Mouse (Mus musculus): ENCODE measurements around the gene Tmem199. TPM values are rescaled to one million over a fixed set of nuclear protein-coding genes. Genes with fewer than 3 reads are reported as not detected.

Tmem199 gene
- polyA plus RNA-seq, 1 experiment from 2014 or later: 93.2 TPM

GRCm38 (mm10) chr11:78471326-78472103 is 40.5 kb downstream of the Tmem199 start:
- no peaks in the 10 kb centered on the region for H3K9me3 ChIP-seq (replicated peaks; ENCODE audit: control insufficient read depth, low read length)
- WGBS: 90% methylated on average over 10 of the region's 10 CpGs

GRCm38 (mm10) chr11:78467932-78468331 is 44.0 kb downstream of the Tmem199 start:
- WGBS: 81% methylated on average over 3 of the region's 3 CpGs

More at GRCm38 (mm10) chr11:78471326-78472103, 40.5 kb downstream of the Tmem199 start:
- no peak overlapping the region for H3K4me3 ChIP-seq (ENCODE audit: low read depth, low read length)
- DNase-seq (ENCODE audit: low spot score): no peak
- no peaks in the 10 kb centered on the region for H3K27me3 ChIP-seq (replicated peaks; ENCODE audit: control insufficient read depth, insufficient read depth, low read length)
- peaks cover 2% of the 10 kb centered on the region; the same call in 1 of the 2 replicates for H3K4me1 ChIP-seq (ENCODE audit: control insufficient read depth, insufficient read depth, low read length)
- H3K27ac ChIP-seq (ENCODE audit: low read depth, low read length): no peak overlapping the region
- no peak overlapping the region for H3K4me2 ChIP-seq (ENCODE audit: low read length)
- no peak for ATAC-seq
- H3K9ac ChIP-seq (ENCODE audit: low read length): no peak overlapping the region
- H3K36me3 ChIP-seq (ENCODE audit: control insufficient read depth, insufficient read depth, low read length): peaks cover 23% of the 10 kb centered on the region

GRCm38 (mm10) chr11:78467515-78467914 is 44.5 kb downstream of the Tmem199 start:
- ATAC-seq (no peak), DNase-seq (ENCODE audit: low spot score) (no peak)
- Histone ChIP-seq H3K9ac (ENCODE audit: low read length) (no peak overlapping the region), H3K36me3 (ENCODE audit: control insufficient read depth, insufficient read depth, low read length) (peaks cover 6% of the 10 kb centered on the region), H3K4me2 (ENCODE audit: low read length) (no peak overlapping the region), H3K27ac (ENCODE audit: low read depth, low read length) (no peak overlapping the region), H3K4me1 (ENCODE audit: control insufficient read depth, insufficient read depth, low read length) (peaks cover 6% of the 10 kb centered on the region; the same call in 1 of the 2 replicates), H3K9me3 (replicated peaks; ENCODE audit: control insufficient read depth, low read length) (no peaks in the 10 kb centered on the region), H3K4me3 (ENCODE audit: low read depth, low read length) (no peak overlapping the region), H3K27me3 (replicated peaks; ENCODE audit: control insufficient read depth, insufficient read depth, low read length) (no peaks in the 10 kb centered on the region)
- WGBS: 89% methylated on average over 7 of the region's 7 CpGs

More at GRCm38 (mm10) chr11:78467932-78468331, 44.0 kb downstream of the Tmem199 start:
- Histone ChIP-seq H3K9me3 (replicated peaks; ENCODE audit: control insufficient read depth, low read length) (no peaks in the 10 kb centered on the region), H3K4me3 (ENCODE audit: low read depth, low read length) (no peak overlapping the region), H3K4me1 (ENCODE audit: control insufficient read depth, insufficient read depth, low read length) (peaks cover 6% of the 10 kb centered on the region; the same call in 1 of the 2 replicates), H3K9ac (ENCODE audit: low read length) (no peak overlapping the region), H3K27ac (ENCODE audit: low read depth, low read length) (no peak overlapping the region), H3K36me3 (ENCODE audit: control insufficient read depth, insufficient read depth, low read length) (peaks cover 11% of the 10 kb centered on the region), H3K27me3 (replicated peaks; ENCODE audit: control insufficient read depth, insufficient read depth, low read length) (no peaks in the 10 kb centered on the region), H3K4me2 (ENCODE audit: low read length) (no peak overlapping the region)
- no peak for ATAC-seq
- no peak for DNase-seq (ENCODE audit: low spot score)

- DNase-seq (ENCODE audit: low spot score) (peak; percentile 5), ATAC-seq (peak; percentile 32)
- Histone ChIP-seq H3K27ac (ENCODE audit: low read depth, low read length) (peak overlapping the region; percentile 86; the same call in 1 of the 2 replicates), H3K4me3 (ENCODE audit: low read depth, low read length) (peak overlapping the region; percentile 70), H3K27me3 (replicated peaks; ENCODE audit: control insufficient read depth, insufficient read depth, low read length) (no peaks in the 10 kb centered on the region), H3K4me2 (ENCODE audit: low read length) (peak overlapping the region; percentile 82), H3K9me3 (replicated peaks; ENCODE audit: control insufficient read depth, low read length) (no peaks in the 10 kb centered on the region), H3K9ac (ENCODE audit: low read length) (peak overlapping the region; percentile 85), H3K36me3 (ENCODE audit: control insufficient read depth, insufficient read depth, low read length) (peaks cover 2% of the 10 kb centered on the region; the same call in 1 of the 2 replicates), H3K4me1 (ENCODE audit: control insufficient read depth, insufficient read depth, low read length) (peaks cover 6% of the 10 kb centered on the region; the same call in 1 of the 2 replicates)
- WGBS: 47% methylated on average over 23 of the region's 23 CpGs
Observed at GRCm38 (mm10) chr11:78466242-78466912, 45.6 kb downstream of the Tmem199 start.

GRCm38 (mm10) chr11:78465568-78466180 is 46.3 kb downstream of the Tmem199 start, which contains the start of gene Slc46a1:
TSS of gene Slc46a1 (plus strand) at chr11:78465697.
- H3K4me1 ChIP-seq (ENCODE audit: control insufficient read depth, insufficient read depth, low read length): peaks cover 6% of the 10 kb centered on the region; the same call in 1 of the 2 replicates
- peak; percentile 94 for ATAC-seq
- H3K27ac ChIP-seq (ENCODE audit: low read depth, low read length): peak within 1 kb of the TSS; percentile 86
- peak; percentile 88 for DNase-seq (ENCODE audit: low spot score)
- H3K9ac ChIP-seq (ENCODE audit: low read length): peak within 1 kb of the TSS; percentile 85
- no peaks in the 10 kb centered on the region for H3K27me3 ChIP-seq (replicated peaks; ENCODE audit: control insufficient read depth, insufficient read depth, low read length)
- H3K4me2 ChIP-seq (ENCODE audit: low read length): peak within 1 kb of the TSS; percentile 82
- 1% methylated on average over 41 of the region's 41 CpGs for WGBS
- H3K4me3 ChIP-seq (ENCODE audit: low read depth, low read length): peak within 1 kb of the TSS; percentile 70
- H3K9me3 ChIP-seq (replicated peaks; ENCODE audit: control insufficient read depth, low read length): no peaks in the 10 kb centered on the region
- H3K36me3 ChIP-seq (ENCODE audit: control insufficient read depth, insufficient read depth, low read length): no peaks in the 10 kb centered on the region

GRCm38 (mm10) chr11:78465116-78465515 is 46.9 kb downstream of the Tmem199 start:
- 25% methylated on average over 9 of the region's 9 CpGs for WGBS
- Histone ChIP-seq H3K4me1 (ENCODE audit: control insufficient read depth, insufficient read depth, low read length) (peaks cover 6% of the 10 kb centered on the region; the same call in 1 of the 2 replicates), H3K9me3 (replicated peaks; ENCODE audit: control insufficient read depth, low read length) (no peaks in the 10 kb centered on the region), H3K36me3 (ENCODE audit: control insufficient read depth, insufficient read depth, low read length) (no peaks in the 10 kb centered on the region), H3K4me2 (ENCODE audit: low read length) (peak overlapping the region; percentile 82), H3K27me3 (replicated peaks; ENCODE audit: control insufficient read depth, insufficient read depth, low read length) (no peaks in the 10 kb centered on the region), H3K27ac (ENCODE audit: low read depth, low read length) (no peak overlapping the region), H3K4me3 (ENCODE audit: low read depth, low read length) (peak overlapping the region; percentile 70), H3K9ac (ENCODE audit: low read length) (peak overlapping the region; percentile 85; the same call in 1 of the 2 replicates)
- DNase-seq (ENCODE audit: low spot score): no peak
- peak; percentile 22; the same call in 1 of the 2 replicates for ATAC-seq

GRCm38 (mm10) chr11:78463286-78464036 is 48.5 kb downstream of the Tmem199 start:
- ATAC-seq (no peak), DNase-seq (ENCODE audit: low spot score) (no peak)
- Histone ChIP-seq H3K27me3 (replicated peaks; ENCODE audit: control insufficient read depth, insufficient read depth, low read length) (no peaks in the 10 kb centered on the region), H3K36me3 (ENCODE audit: control insufficient read depth, insufficient read depth, low read length) (no peaks in the 10 kb centered on the region), H3K9me3 (replicated peaks; ENCODE audit: control insufficient read depth, low read length) (no peaks in the 10 kb centered on the region), H3K4me3 (ENCODE audit: low read depth, low read length) (no peak overlapping the region), H3K9ac (ENCODE audit: low read length) (no peak overlapping the region), H3K27ac (ENCODE audit: low read depth, low read length) (no peak overlapping the region), H3K4me1 (ENCODE audit: control insufficient read depth, insufficient read depth, low read length) (peaks cover 6% of the 10 kb centered on the region; the same call in 1 of the 2 replicates), H3K4me2 (ENCODE audit: low read length) (no peak overlapping the region)
- WGBS: 73% methylated on average over 13 of the region's 13 CpGs

GRCm38 (mm10) chr11:78462669-78463068 is 49.3 kb downstream of the Tmem199 start:
- no peak for DNase-seq (ENCODE audit: low spot score)
- Histone ChIP-seq H3K4me2 (ENCODE audit: low read length) (no peak overlapping the region), H3K27ac (ENCODE audit: low read depth, low read length) (no peak overlapping the region), H3K9ac (ENCODE audit: low read length) (no peak overlapping the region), H3K9me3 (replicated peaks; ENCODE audit: control insufficient read depth, low read length) (no peaks in the 10 kb centered on the region), H3K36me3 (ENCODE audit: control insufficient read depth, insufficient read depth, low read length) (no peaks in the 10 kb centered on the region), H3K4me3 (ENCODE audit: low read depth, low read length) (no peak overlapping the region), H3K27me3 (replicated peaks; ENCODE audit: control insufficient read depth, insufficient read depth, low read length) (no peaks in the 10 kb centered on the region), H3K4me1 (ENCODE audit: control insufficient read depth, insufficient read depth, low read length) (peaks cover 6% of the 10 kb centered on the region; the same call in 1 of the 2 replicates)
- no peak for ATAC-seq
- WGBS: 78% methylated on average over 5 of the region's 5 CpGs
